Mouse (Mus musculus): ENCODE results near the gene Polr3h. TPM values are rescaled to one million over a fixed set of nuclear protein-coding genes. Genes with fewer than 3 reads are reported as not detected.
A peak's percentile ranks its signal among the peaks of the same experiment; 100 is the strongest.
"Not testable (repeated sequence)": the region's sequence is repeated elsewhere in the genome, so short reads cannot be mapped to it uniquely, and the experiment has no call there.

Polr3h gene
- total and polyA plus RNA-seq, 3 experiments = 8.4 to 36.8 (median 25.0) TPM

- no peak for TF ChIP-seq TAL1 (conservative IDR thresholded peaks at IDR 0.05; ENCODE audit: low read depth, low read length)
- no peak; the same call in 1 of the 2 replicates for TF ChIP-seq POLR2AphosphoS5 (IDR thresholded peaks at IDR 0.05; ENCODE audit: insufficient replicate concordance, low read depth, low read length)
- TF ChIP-seq GATA1 (IDR thresholded peaks at IDR 0.05; ENCODE audit: borderline replicate concordance, low read length) = no peak
- no peak for TF ChIP-seq CTCF (IDR thresholded peaks at IDR 0.05; ENCODE audit: low read depth, low read length)
- no peak for TF ChIP-seq GATA2 (IDR thresholded peaks at IDR 0.05; ENCODE audit: borderline replicate concordance, low read depth, low read length)
- Histone ChIP-seq H3K9me3 (replicated peaks) (no peaks in the 10 kb centered on the region), H3K4me3 (ENCODE audit: low read depth, low read length) (no peak overlapping the region), H3K27me3 (ENCODE audit: insufficient read depth, low read length) (no peaks in the 10 kb centered on the region), H3K36me3 (replicated peaks) (peaks cover 98% of the 10 kb centered on the region), H3K4me1 (ENCODE audit: insufficient read depth, low read depth, low read length) (peaks cover 40% of the 10 kb centered on the region)
- ATAC-seq (ENCODE audit: extremely low read depth, insufficient number of reproducible peaks, low FRiP score, poor library complexity, severe bottlenecking) (no peak), DNase-seq (ENCODE audit: low spot score) (no peak)
Observed at GRCm38 (mm10) chr15:81917201-81917600, 8.8 kb downstream of the Polr3h start.

DNA sequence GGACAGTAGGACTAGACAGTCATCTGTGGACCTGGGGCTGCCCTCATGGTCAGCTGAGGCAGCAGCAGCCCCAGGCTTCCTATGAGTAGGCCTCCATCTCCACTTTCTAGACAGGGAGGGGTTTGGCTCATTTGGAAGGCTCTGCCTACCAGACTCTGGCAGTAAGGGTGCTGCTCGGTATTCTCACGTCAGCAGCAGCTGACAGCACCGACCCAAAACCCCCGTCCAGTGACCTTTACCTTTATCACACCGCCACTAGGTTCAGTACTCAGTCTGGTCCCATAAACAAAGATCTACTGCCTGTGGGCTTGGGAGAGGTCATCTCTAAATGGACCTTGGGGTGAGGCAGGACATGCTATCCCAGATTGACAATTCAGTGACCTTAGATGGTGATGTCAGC, 10.4 kb downstream of the Polr3h start:
- ATAC-seq (ENCODE audit: extremely low read depth, insufficient number of reproducible peaks, low FRiP score, poor library complexity, severe bottlenecking) = no peak
- H3K36me3 ChIP-seq (replicated peaks) = peaks cover 97% of the 10 kb centered on the region

DNA sequence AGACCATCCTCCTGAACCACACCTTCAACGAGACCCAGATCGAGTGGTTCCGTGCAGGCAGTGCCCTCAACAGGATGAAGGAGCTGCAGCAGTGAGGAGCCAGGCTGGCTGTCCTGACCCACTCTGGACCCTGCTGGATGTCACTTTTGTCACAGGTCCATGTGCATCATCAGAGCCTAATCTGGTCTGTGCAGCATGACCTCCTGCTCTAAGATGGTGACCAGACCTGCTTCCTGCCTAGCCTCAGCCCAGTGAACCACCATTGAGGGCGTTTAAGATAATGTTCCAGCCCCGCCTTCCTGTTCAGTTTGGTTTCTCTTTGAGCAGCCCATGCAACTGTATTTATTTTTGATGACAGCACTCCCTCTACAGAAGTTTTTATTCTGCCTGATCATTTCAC, 11.4 kb downstream of the Polr3h start:
- 0 out of 2 replicates have a peak, but pooled peaks have one; percentile 22 for ATAC-seq (ENCODE audit: extremely low read depth, insufficient number of reproducible peaks, low FRiP score, poor library complexity, severe bottlenecking)
- DNase-seq (ENCODE audit: low spot score) = no peak

More for the DNA sequence above, 10.4 kb downstream of the Polr3h start:
- DNase-seq (ENCODE audit: low spot score) = no peak
- no peaks in the 10 kb centered on the region for H3K27me3 ChIP-seq (ENCODE audit: insufficient read depth, low read length)
- TF ChIP-seq GATA1 (IDR thresholded peaks at IDR 0.05; ENCODE audit: borderline replicate concordance, low read length) = no peak
- no peak for TF ChIP-seq GATA2 (IDR thresholded peaks at IDR 0.05; ENCODE audit: borderline replicate concordance, low read depth, low read length)
- no peak for TF ChIP-seq TAL1 (conservative IDR thresholded peaks at IDR 0.05; ENCODE audit: low read depth, low read length)
- TF ChIP-seq POLR2AphosphoS5 (IDR thresholded peaks at IDR 0.05; ENCODE audit: insufficient replicate concordance, low read depth, low read length) = no peak
- no peak for TF ChIP-seq CTCF (IDR thresholded peaks at IDR 0.05; ENCODE audit: low read depth, low read length)
- no peaks in the 10 kb centered on the region for H3K9me3 ChIP-seq (replicated peaks)
- H3K4me1 ChIP-seq (ENCODE audit: insufficient read depth, low read depth, low read length) = peaks cover 37% of the 10 kb centered on the region
- H3K4me3 ChIP-seq (ENCODE audit: low read depth, low read length) = no peak overlapping the region

DNA sequence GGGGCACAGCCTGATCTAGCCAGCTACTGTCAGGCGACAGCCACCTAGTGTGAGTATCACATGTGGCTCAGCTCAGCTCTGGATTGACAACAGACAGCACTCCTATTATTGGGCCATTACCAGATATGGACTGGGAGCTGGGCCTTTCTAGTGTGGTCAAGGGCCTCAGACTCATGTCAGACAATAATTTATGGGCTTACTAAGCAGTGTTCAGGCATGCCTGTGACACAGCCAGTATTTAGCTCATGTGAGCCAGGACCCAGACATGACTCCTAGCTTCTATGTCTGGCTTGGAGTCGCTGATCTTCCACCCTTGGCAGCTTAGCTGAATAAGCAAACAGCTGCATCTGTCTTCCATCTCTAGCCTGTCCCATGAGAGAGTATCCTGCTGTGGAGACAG, 13.5 kb downstream of the Polr3h start:
- TF ChIP-seq POLR2AphosphoS5 (IDR thresholded peaks at IDR 0.05; ENCODE audit: insufficient replicate concordance, low read depth, low read length) = no peak
- TF ChIP-seq CTCF (IDR thresholded peaks at IDR 0.05; ENCODE audit: low read depth, low read length) = no peak
- TF ChIP-seq GATA1 (IDR thresholded peaks at IDR 0.05; ENCODE audit: borderline replicate concordance, low read length) = no peak
- no peak for TF ChIP-seq GATA2 (IDR thresholded peaks at IDR 0.05; ENCODE audit: borderline replicate concordance, low read depth, low read length)
- TF ChIP-seq TAL1 (conservative IDR thresholded peaks at IDR 0.05; ENCODE audit: low read depth, low read length) = no peak
- H3K4me3 ChIP-seq (ENCODE audit: low read depth, low read length) = no peak overlapping the region
- no peak for ATAC-seq (ENCODE audit: extremely low read depth, insufficient number of reproducible peaks, low FRiP score, poor library complexity, severe bottlenecking)
- H3K9me3 ChIP-seq (replicated peaks) = no peaks in the 10 kb centered on the region
- H3K27me3 ChIP-seq (ENCODE audit: insufficient read depth, low read length) = no peaks in the 10 kb centered on the region
- DNase-seq (ENCODE audit: low spot score) = no peak
- H3K36me3 ChIP-seq (replicated peaks) = peaks cover 98% of the 10 kb centered on the region
- H3K4me1 ChIP-seq (ENCODE audit: insufficient read depth, low read depth, low read length) = peaks cover 37% of the 10 kb centered on the region

More for the DNA sequence above, 11.4 kb downstream of the Polr3h start:
- Histone ChIP-seq H3K36me3 (replicated peaks) (peaks cover 99% of the 10 kb centered on the region), H3K4me1 (ENCODE audit: insufficient read depth, low read depth, low read length) (peaks cover 37% of the 10 kb centered on the region), H3K9me3 (replicated peaks) (no peaks in the 10 kb centered on the region), H3K27me3 (ENCODE audit: insufficient read depth, low read length) (no peaks in the 10 kb centered on the region), H3K4me3 (ENCODE audit: low read depth, low read length) (no peak overlapping the region; the same call in 1 of the 2 replicates)
- TF ChIP-seq GATA1 (IDR thresholded peaks at IDR 0.05; ENCODE audit: borderline replicate concordance, low read length) (no peak), TAL1 (conservative IDR thresholded peaks at IDR 0.05; ENCODE audit: low read depth, low read length) (no peak), POLR2AphosphoS5 (IDR thresholded peaks at IDR 0.05; ENCODE audit: insufficient replicate concordance, low read depth, low read length) (no peak), CTCF (IDR thresholded peaks at IDR 0.05; ENCODE audit: low read depth, low read length) (no peak), GATA2 (IDR thresholded peaks at IDR 0.05; ENCODE audit: borderline replicate concordance, low read depth, low read length) (no peak)

DNA sequence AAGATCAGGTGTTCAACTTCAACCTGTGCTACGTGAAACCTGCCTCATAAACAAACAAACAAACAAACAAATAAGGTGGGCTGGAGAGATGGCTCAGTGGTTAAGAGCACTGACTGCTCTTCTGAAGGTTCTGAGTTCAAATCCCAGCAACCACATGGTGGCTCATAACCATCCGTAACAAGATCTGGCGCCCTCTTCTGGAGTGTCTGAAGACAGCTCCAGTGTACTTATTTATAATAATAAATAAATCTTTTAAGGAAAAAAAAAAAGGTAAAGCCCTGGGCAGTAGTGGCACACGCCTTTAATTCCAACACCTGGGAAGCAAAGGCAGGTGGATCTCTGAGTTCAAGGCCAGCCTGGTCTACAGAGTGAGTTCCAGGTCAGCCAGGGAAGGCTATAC, 17.3 kb downstream of the Polr3h start:
- DNase-seq (ENCODE audit: low spot score); H3K27me3 ChIP-seq (ENCODE audit: insufficient read depth, low read length); H3K9me3 ChIP-seq (replicated peaks); H3K4me3 ChIP-seq (ENCODE audit: low read depth, low read length); ATAC-seq (ENCODE audit: extremely low read depth, insufficient number of reproducible peaks, low FRiP score, poor library complexity, severe bottlenecking): not testable (repeated sequence)
- Histone ChIP-seq H3K4me1 (ENCODE audit: insufficient read depth, low read depth, low read length) (peaks cover 22% of the 10 kb centered on the region), H3K36me3 (replicated peaks) (peaks cover 98% of the 10 kb centered on the region)

- H3K27me3 ChIP-seq (ENCODE audit: insufficient read depth, low read length) = no peaks in the 10 kb centered on the region
- ATAC-seq (ENCODE audit: extremely low read depth, insufficient number of reproducible peaks, low FRiP score, poor library complexity, severe bottlenecking) (no peak), DNase-seq (ENCODE audit: low spot score) (no peak)
- TF ChIP-seq CTCF (IDR thresholded peaks at IDR 0.05; ENCODE audit: low read depth, low read length) (no peak), GATA1 (IDR thresholded peaks at IDR 0.05; ENCODE audit: borderline replicate concordance, low read length) (no peak), TAL1 (conservative IDR thresholded peaks at IDR 0.05; ENCODE audit: low read depth, low read length) (no peak), POLR2AphosphoS5 (IDR thresholded peaks at IDR 0.05; ENCODE audit: insufficient replicate concordance, low read depth, low read length) (no peak), GATA2 (IDR thresholded peaks at IDR 0.05; ENCODE audit: borderline replicate concordance, low read depth, low read length) (no peak)
- no peaks in the 10 kb centered on the region for H3K9me3 ChIP-seq (replicated peaks)
- H3K4me3 ChIP-seq (ENCODE audit: low read depth, low read length) = no peak overlapping the region
- peaks cover 16% of the 10 kb centered on the region for H3K4me1 ChIP-seq (ENCODE audit: insufficient read depth, low read depth, low read length)
- H3K36me3 ChIP-seq (replicated peaks) = peaks cover 98% of the 10 kb centered on the region
Observed at GRCm38 (mm10) chr15:81907953-81908352, 18.1 kb downstream of the Polr3h start.

DNA sequence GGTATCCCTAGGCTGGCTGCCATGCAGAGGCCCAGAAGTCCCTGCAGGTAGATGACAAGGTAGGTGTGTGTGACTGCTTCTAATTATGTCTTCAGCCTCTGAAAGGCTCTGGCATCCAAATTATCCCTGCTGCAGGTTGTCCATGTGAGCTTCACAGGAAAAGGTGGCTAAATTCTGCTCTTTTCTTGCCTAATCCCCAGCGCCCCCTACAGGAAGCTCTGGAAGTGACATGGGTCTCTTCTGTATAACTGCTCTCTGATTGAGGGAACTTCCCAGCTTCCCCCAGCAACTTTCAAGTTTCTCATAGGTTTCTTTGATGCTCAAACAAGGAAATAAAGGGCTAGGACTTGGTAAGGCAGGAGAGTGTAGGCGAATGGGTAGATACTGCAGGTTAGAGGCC, 21.1 kb downstream of the Polr3h start:
- no peak for ATAC-seq (ENCODE audit: extremely low read depth, insufficient number of reproducible peaks, low FRiP score, poor library complexity, severe bottlenecking)
- peaks cover 3% of the 10 kb centered on the region; the same call in 1 of the 2 replicates for H3K4me1 ChIP-seq (ENCODE audit: insufficient read depth, low read depth, low read length)
- no peaks in the 10 kb centered on the region for H3K27me3 ChIP-seq (ENCODE audit: insufficient read depth, low read length)
- no peak overlapping the region for H3K4me3 ChIP-seq (ENCODE audit: low read depth, low read length)
- TF ChIP-seq CTCF (IDR thresholded peaks at IDR 0.05; ENCODE audit: low read depth, low read length) (peak; percentile 51; the same call in 1 of the 2 replicates), POLR2AphosphoS5 (IDR thresholded peaks at IDR 0.05; ENCODE audit: insufficient replicate concordance, low read depth, low read length) (no peak), GATA2 (IDR thresholded peaks at IDR 0.05; ENCODE audit: borderline replicate concordance, low read depth, low read length) (no peak)
- no peak for DNase-seq (ENCODE audit: low spot score)
- no peaks in the 10 kb centered on the region for H3K9me3 ChIP-seq (replicated peaks)
- H3K36me3 ChIP-seq (replicated peaks) = peaks cover 98% of the 10 kb centered on the region
